Mouse (Mus musculus): ENCODE data around the gene Dock8.

Gene Dock8

GRCm38 (mm10) chr19:24999201-24999886 is at the start of gene Dock8:
Gene Dock8, plus strand, starts transcription at chr19:24999534.
- DNase-seq = no peak

- DNase-seq = no peak
Measured at GRCm38 (mm10) chr19:24958531-24958930, 40.8 kb upstream of the Dock8 start.

- peak; percentile 96 for DNase-seq
Measured at GRCm38 (mm10) chr19:24961172-24961962, 38.0 kb upstream of the Dock8 start, which contains the start of gene Cbwd1. Gene Cbwd1, minus strand, starts transcription at chr19:24961610.

GRCm38 (mm10) chr19:24966203-24966602 is 33.1 kb upstream of the Dock8 start:
- DNase-seq = no peak

- no peak for DNase-seq
Measured at GRCm38 (mm10) chr19:24966941-24967340, 32.4 kb upstream of the Dock8 start.

- DNase-seq = no peak
Measured at GRCm38 (mm10) chr19:24971307-24971706, 28.0 kb upstream of the Dock8 start.

- DNase-seq = no peak
Measured at GRCm38 (mm10) chr19:24972701-24973390, 26.5 kb upstream of the Dock8 start.

- no peak for DNase-seq
Measured at GRCm38 (mm10) chr19:24977991-24978390, 21.3 kb upstream of the Dock8 start.

- DNase-seq = no peak
Measured at GRCm38 (mm10) chr19:24978852-24979842, 20.2 kb upstream of the Dock8 start.

GRCm38 (mm10) chr19:24981294-24981693 is 18.0 kb upstream of the Dock8 start:
- peak; percentile 62 for DNase-seq

- no peak for DNase-seq
Measured at GRCm38 (mm10) chr19:24983050-24983449, 16.3 kb upstream of the Dock8 start.

GRCm38 (mm10) chr19:24983857-24984498 is 15.4 kb upstream of the Dock8 start:
- no peak for DNase-seq

GRCm38 (mm10) chr19:24985045-24985444 is 14.3 kb upstream of the Dock8 start:
- no peak for DNase-seq

GRCm38 (mm10) chr19:24987355-24987754 is 12.0 kb upstream of the Dock8 start:
- DNase-seq = no peak

GRCm38 (mm10) chr19:24988831-24989230 is 10.5 kb upstream of the Dock8 start:
- no peak for DNase-seq

- no peak for DNase-seq
Measured at GRCm38 (mm10) chr19:24990138-24990822, 9.1 kb upstream of the Dock8 start.

GRCm38 (mm10) chr19:24993526-24993925 is 5.8 kb upstream of the Dock8 start:
- DNase-seq = no peak

GRCm38 (mm10) chr19:24994900-24995299 is 4.4 kb upstream of the Dock8 start:
- DNase-seq = no peak

- no peak for DNase-seq
Measured at GRCm38 (mm10) chr19:24996815-24997704, 2.3 kb upstream of the Dock8 start.

- DNase-seq = no peak
Measured at GRCm38 (mm10) chr19:24998561-24998960, 773 bp upstream of the Dock8 start.
